Mouse (Mus musculus) kidney, adult 2 months (tissue): ENCODE measurements around the gene Pias4.

Source experiments
- CTCF ChIP-seq: fragments of 200-500 bp; conservative IDR thresholded peaks from 2 replicates; pipeline ENCODE4 v1.5.1; 2011; ENCODE audit warnings: low read depth, mild to moderate bottlenecking, control low read depth, low read length, moderate library complexity, mixed read lengths; ENCODE audit not compliant: insufficient read depth, insufficient read length
- POLR2A ChIP-seq: fragments of 200-500 bp; IDR thresholded peaks from one replicate; pipeline ENCODE4 v1.6.1; 2011; ENCODE audit warnings: low read depth, low read length, control low read depth

DNA sequence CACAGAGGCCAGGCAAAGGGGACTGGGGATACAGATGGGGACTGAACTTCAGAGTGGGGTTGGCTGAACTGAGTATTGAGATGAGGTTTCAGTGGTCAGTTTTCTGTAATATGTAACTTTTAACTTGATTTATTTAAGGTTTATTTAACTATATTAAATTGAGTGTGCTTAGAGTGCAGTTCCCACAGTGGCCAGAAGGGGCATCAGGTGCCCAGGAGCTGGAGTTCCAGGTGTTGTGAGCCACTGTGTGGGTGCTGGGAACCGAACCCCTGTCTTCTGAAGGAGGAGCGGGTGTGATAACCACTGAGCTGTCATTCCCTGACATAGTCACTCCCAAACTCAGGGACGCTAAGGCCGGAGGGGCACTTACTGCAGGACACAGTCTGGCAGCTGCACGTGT, 42.4 kb upstream of the Pias4 start:
- TF ChIP-seq CTCF = 0 out of 2 replicates have a peak, but pooled peaks have one; percentile 19
- no peak for TF ChIP-seq POLR2A
